ENCODE assay signal across 8 mouse cellular contexts in genomic region chr14:31830571-31831369, GRCm38 (mm10). TPM values are rescaled to one million over a fixed set of nuclear protein-coding genes. Genes with fewer than 3 reads are reported as not detected.
DNase-seq lines count a peak whose midpoint lies in the region; ATAC-seq lines count a peak whose summit lies in the region.

Ankrd28 (minus strand) TSS chr14:31830651.

- H3K4me3 ChIP-seq in forebrain, embryonic 14.5 days (ENCODE audit: low read depth, low read length): peak within 1 kb of the TSS; percentile 99
- peak within 1 kb of the TSS; percentile 96 for H3K4me3 ChIP-seq in neural tube, embryonic 15.5 days (replicated peaks)

- DNase-seq in ES-CJ7 (ENCODE audit: low read depth, low spot score): peak; percentile 89
- DNase-seq in cerebellum, adult 11 months: peak; percentile 93
- DNase-seq in forebrain, embryonic 14.5 days (ENCODE audit: low spot score): peak; percentile 98
- peak; percentile 97 to 98 for DNase-seq in heart, postnatal 14 days
- DNase-seq in layer of hippocampus, adult 11-12 months (ENCODE audit: low spot score): peak; percentile 94
- peak; percentile 92 to 94 for DNase-seq in lung, adult 18-20 months
- DNase-seq in testis, postnatal 14 days (ENCODE audit: low spot score): peak; percentile 96

- H3K9ac ChIP-seq in forebrain, embryonic 14.5 days (ENCODE audit: low read length): peak within 1 kb of the TSS; percentile 81
- H3K9ac ChIP-seq in neural tube, embryonic 15.5 days (replicated peaks): peak within 1 kb of the TSS; percentile 87

- H3K36me3 ChIP-seq in forebrain, embryonic 14.5 days (ENCODE audit: control insufficient read depth, insufficient read depth, low read length): no peaks in the 10 kb centered on the region
- H3K36me3 ChIP-seq in neural tube, embryonic 15.5 days: no peaks in the 10 kb centered on the region

- 0 out of 2 replicates have a peak, but pooled peaks cover 2% of the 10 kb centered on the region for H3K9me3 ChIP-seq in forebrain, embryonic 14.5 days (replicated peaks; ENCODE audit: control insufficient read depth, low read length)
- H3K9me3 ChIP-seq in neural tube, embryonic 15.5 days (replicated peaks): no peaks in the 10 kb centered on the region

- H3K27ac ChIP-seq in forebrain, embryonic 14.5 days (ENCODE audit: low read depth, low read length): peak within 1 kb of the TSS; percentile 94
- H3K27ac ChIP-seq in neural tube, embryonic 15.5 days (replicated peaks): peak within 1 kb of the TSS; percentile 92

- intact Hi-C loops in heart, postnatal 14 days (cut with DNase I): loop anchor here (5.0 kb wide), 1 partner anchor 62 kb away; no protein-coding TSS in a partner anchor

- WGBS in forebrain, embryonic 14.5 days: 1% methylated on average over 77 of the region's 81 CpGs
- under 1% methylated on average over 69 of the region's 81 CpGs for WGBS in neural tube, embryonic 15.5 days

- ATAC-seq in forebrain, embryonic 14.5 days: peak; percentile 98
- ATAC-seq in neural tube, embryonic 15.5 days (ENCODE audit: low FRiP score): peak; percentile 98

- H3K4me1 ChIP-seq in forebrain, embryonic 14.5 days (ENCODE audit: control insufficient read depth, insufficient read depth, low read length): peaks cover 3% of the 10 kb centered on the region; the same call in 1 of the 2 replicates
- peaks cover 19% of the 10 kb centered on the region for H3K4me1 ChIP-seq in neural tube, embryonic 15.5 days

- H3K4me2 ChIP-seq in forebrain, embryonic 14.5 days (ENCODE audit: low read length): peak within 1 kb of the TSS; percentile 89
- H3K4me2 ChIP-seq in neural tube, embryonic 15.5 days: peak within 1 kb of the TSS; percentile 80

- no peaks in the 10 kb centered on the region for H3K27me3 ChIP-seq in forebrain, embryonic 14.5 days (replicated peaks; ENCODE audit: control insufficient read depth, insufficient read depth, low read length)
- no peaks in the 10 kb centered on the region for H3K27me3 ChIP-seq in neural tube, embryonic 15.5 days (replicated peaks)

RNA-seq across cellular contexts. Expression of gene Ankrd28, which starts in this region (rescaled TPM):
- polyA plus RNA-seq in forebrain, embryonic 14.5 days (2014; fragmentation: Nextera tagmentation; extraction: Ambion mirVana): 9.2 and 10.6 TPM in 2 replicates
- total RNA-seq in heart, postnatal 14 days (2021): 10 to 100 TPM; 26.9 to 28.7 TPM
- polyA plus RNA-seq in neural tube, embryonic 15.5 days (2015; fragmentation: Nextera tagmentation; extraction: Ambion mirVana): 9.1 and 9.4 TPM in 2 replicates

Comparison
In these comparisons a context has a peak if more than half of its experiments do, and no peak if none do; other contexts are left out.
1. Peak in every context shown above with its lines: DNase-seq, ATAC-seq, H3K4me3 ChIP-seq and H3K27ac ChIP-seq.